Mouse (Mus musculus) heart, adult 9 months (tissue): Measurements from ENCODE around the gene Ephx4.
"Not testable (repeated sequence)": the region's sequence is repeated elsewhere in the genome, so short reads cannot be mapped to it uniquely, and the experiment has no call there.

Experiments used
- DNase-seq, 2 experiments: peaks; one replicate each; pipeline ENCODE4 v3.0.0; 2022; ENCODE audit warnings: low spot score in 2 of 2

Ephx4 gene

GRCm38 (mm10) chr5:107402436-107402835 lies at the start of gene Ephx4:
Gene Ephx4, plus strand, starts transcription at chr5:107402736.
- DNase-seq = no peak

- DNase-seq = no peak
Observed at GRCm38 (mm10) chr5:107353981-107354380, 48.6 kb upstream of the Ephx4 start.

- peak; percentile 46 to 47 for DNase-seq
Observed at GRCm38 (mm10) chr5:107355801-107356200, 46.7 kb upstream of the Ephx4 start.

GRCm38 (mm10) chr5:107357723-107358122 lies 44.8 kb upstream of the Ephx4 start:
- no peak for DNase-seq

GRCm38 (mm10) chr5:107359395-107360053 lies 43.0 kb upstream of the Ephx4 start:
- peak; percentile 85 for DNase-seq

GRCm38 (mm10) chr5:107360054-107360730 lies 42.3 kb upstream of the Ephx4 start:
- DNase-seq = peak in 1 of 2 experiments; percentile 9

GRCm38 (mm10) chr5:107370040-107370439 lies 32.5 kb upstream of the Ephx4 start:
- DNase-seq = no peak

GRCm38 (mm10) chr5:107371335-107371734 lies 31.2 kb upstream of the Ephx4 start:
- no peak for DNase-seq

- no peak for DNase-seq
Observed at GRCm38 (mm10) chr5:107373256-107373655, 29.3 kb upstream of the Ephx4 start.

GRCm38 (mm10) chr5:107386448-107386847 lies 16.1 kb upstream of the Ephx4 start:
- DNase-seq = not testable (repeated sequence)

GRCm38 (mm10) chr5:107387788-107388187 lies 14.7 kb upstream of the Ephx4 start:
- DNase-seq = no peak

GRCm38 (mm10) chr5:107389373-107389772 lies 13.2 kb upstream of the Ephx4 start:
- no peak for DNase-seq

GRCm38 (mm10) chr5:107394437-107394836 lies 8.1 kb upstream of the Ephx4 start:
- no peak for DNase-seq

GRCm38 (mm10) chr5:107403011-107403946 lies 743 bp downstream of the Ephx4 start:
- no peak for DNase-seq

- no peak for DNase-seq
Observed at GRCm38 (mm10) chr5:107403947-107404684, 1.6 kb downstream of the Ephx4 start.

GRCm38 (mm10) chr5:107405361-107405760 lies 2.8 kb downstream of the Ephx4 start:
- DNase-seq = no peak

GRCm38 (mm10) chr5:107410305-107410704 lies 7.8 kb downstream of the Ephx4 start:
- no peak for DNase-seq

- DNase-seq = peak in 1 of 2 experiments; percentile 5
Observed at GRCm38 (mm10) chr5:107411326-107411725, 8.8 kb downstream of the Ephx4 start.

GRCm38 (mm10) chr5:107412285-107412684 lies 9.7 kb downstream of the Ephx4 start:
- no peak for DNase-seq

GRCm38 (mm10) chr5:107415098-107415497 lies 12.6 kb downstream of the Ephx4 start:
- DNase-seq = no peak

- no peak for DNase-seq
Observed at GRCm38 (mm10) chr5:107421676-107422075, 19.1 kb downstream of the Ephx4 start.

- DNase-seq = no peak
Observed at GRCm38 (mm10) chr5:107431249-107431648, 28.7 kb downstream of the Ephx4 start, which contains the start of gene Lpcat2b. Gene Lpcat2b, plus strand, starts transcription at chr5:107431549.
